Mouse (Mus musculus) testis, adult 2 months (tissue): ENCODE results near the gene Naaladl1.

Experiments used
- CTCF ChIP-seq: fragments of 200-500 bp; IDR thresholded peaks from 2 replicates; pipeline ENCODE4 v1.5.1; 2012; ENCODE audit warnings: low read depth, mild to moderate bottlenecking, inconsistent platforms, low read length, moderate library complexity; ENCODE audit not compliant: control insufficient read depth, insufficient read depth, insufficient replicate concordance
- POLR2A ChIP-seq: fragments of 200-500 bp; IDR thresholded peaks from 2 replicates; pipeline ENCODE4 v1.6.1; 2012; ENCODE audit warnings: low read depth, mild to moderate bottlenecking, inconsistent platforms, low read length, moderate library complexity; ENCODE audit not compliant: control insufficient read depth

DNA sequence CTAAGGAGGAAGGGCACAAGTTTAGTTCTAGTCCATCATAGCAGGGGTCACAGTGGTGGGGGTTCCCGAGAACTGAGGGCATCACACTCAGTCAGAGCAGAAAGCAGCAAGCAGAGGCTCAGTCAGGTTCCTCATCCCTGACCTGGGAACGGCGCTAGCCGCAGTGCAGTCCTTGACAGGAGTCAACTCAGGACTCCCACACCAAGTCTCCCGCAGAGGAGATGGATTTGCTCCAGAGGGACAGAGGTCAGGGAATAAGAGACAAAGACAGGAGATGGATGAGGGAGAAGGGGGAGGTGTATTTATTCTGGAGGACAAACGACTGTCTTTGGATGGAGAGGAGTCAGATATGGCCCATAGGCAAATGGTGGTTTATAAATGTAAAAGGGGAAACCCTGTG lies 7.5 kb downstream of the Naaladl1 start:
- TF ChIP-seq POLR2A = no peak
- TF ChIP-seq CTCF = no peak
